ENCODE assay signal across 10 mouse cellular contexts in the genomic region with DNA sequence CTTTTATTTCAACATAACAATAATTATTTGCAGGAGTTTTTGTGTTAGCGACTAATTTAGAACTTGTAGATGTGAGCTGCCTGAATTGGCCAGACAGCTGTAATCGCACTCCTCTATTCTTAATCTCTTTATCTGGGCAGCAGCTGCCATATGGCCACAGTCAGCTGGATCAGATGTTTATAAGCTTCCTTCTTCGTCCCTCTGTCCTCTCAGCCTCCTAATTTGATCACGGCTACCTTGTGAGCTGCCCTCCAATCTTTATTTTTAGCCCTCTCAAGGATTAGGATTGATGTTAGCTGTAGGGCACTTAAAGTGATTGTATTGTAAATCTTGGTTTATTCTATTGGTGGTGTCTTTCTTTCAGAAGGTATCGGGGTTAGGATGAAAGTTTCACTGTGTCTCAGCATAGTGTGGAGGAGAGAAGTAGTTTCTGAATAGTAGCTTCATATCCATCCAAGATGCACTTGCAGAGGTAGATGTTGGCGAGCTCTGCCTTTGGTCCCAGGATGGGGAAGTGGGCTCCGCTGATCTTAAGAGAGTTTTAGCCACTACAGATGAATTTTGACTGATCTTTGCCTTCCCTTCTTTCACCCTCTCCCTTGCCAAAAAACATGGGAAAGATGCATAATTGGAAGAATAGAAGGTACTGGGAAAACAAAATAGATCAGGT. TPM values are rescaled to one million over a fixed set of nuclear protein-coding genes. Genes with fewer than 3 reads are reported as not detected.
A peak's percentile ranks its signal among the peaks of the same experiment; 100 is the strongest.
DNase-seq lines count a peak whose midpoint lies in the region; ATAC-seq and TF ChIP-seq lines count a peak whose summit lies in the region.
"Had no signal": no experiment of that assay in that cellular context is flagged by ENCODE, and none has a peak within 500 bp of the region (broad histone marks: within the 10 kb centered on the region; RNA-seq: fewer than 3 reads in every experiment).

No protein-coding gene starts in this region.

- 44% methylated on average over 7 of the region's 7 CpGs for WGBS in limb, embryonic 11.5 days
- 48% methylated on average over 7 of the region's 7 CpGs for WGBS in limb, embryonic 10.5 days
- 36% methylated on average over 7 of the region's 7 CpGs for WGBS in embryonic facial prominence, embryonic 13.5 days
- 29% methylated on average over 7 of the region's 7 CpGs for WGBS in hindbrain, postnatal 0 days
- 41% methylated on average over 7 of the region's 7 CpGs for WGBS in lung, adult 2 months

- no peaks in the 10 kb centered on the region for H3K9me3 ChIP-seq in limb, embryonic 11.5 days (ENCODE audit: control insufficient read depth, low read length)
- H3K9me3 ChIP-seq in limb, embryonic 10.5 days (replicated peaks) = no peaks in the 10 kb centered on the region
- H3K9me3 ChIP-seq in embryonic facial prominence, embryonic 13.5 days = no peaks in the 10 kb centered on the region
- H3K9me3 ChIP-seq in hindbrain, postnatal 0 days (ENCODE audit: low read length) = no peaks in the 10 kb centered on the region
- H3K9me3 ChIP-seq: heart, embryonic 10.5 days had no signal

- TF ChIP-seq CTCF in hindbrain, postnatal 0 days (IDR thresholded peaks at IDR 0.05; ENCODE audit: low read depth) = no peak
- TF ChIP-seq CTCF in lung, adult 2 months (IDR thresholded peaks at IDR 0.05; ENCODE audit: insufficient read depth, low read length) = no peak

- peaks cover 25% of the 10 kb centered on the region for H3K4me1 ChIP-seq in limb, embryonic 11.5 days (ENCODE audit: control insufficient read depth, insufficient read depth, low read length)
- peaks cover 49% of the 10 kb centered on the region for H3K4me1 ChIP-seq in limb, embryonic 10.5 days
- peaks cover 55% of the 10 kb centered on the region for H3K4me1 ChIP-seq in embryonic facial prominence, embryonic 13.5 days
- H3K4me1 ChIP-seq in hindbrain, postnatal 0 days (ENCODE audit: insufficient read depth, low read length) = 0 out of 2 replicates have a peak, but pooled peaks cover 4% of the 10 kb centered on the region
- peaks cover 11% of the 10 kb centered on the region for H3K4me1 ChIP-seq in lung, adult 2 months (ENCODE audit: control insufficient read depth, insufficient read depth, low read length)

- H3K9ac ChIP-seq in limb, embryonic 11.5 days (ENCODE audit: low read length) = no peak overlapping the region
- H3K9ac ChIP-seq in embryonic facial prominence, embryonic 13.5 days = no peak overlapping the region
- H3K9ac ChIP-seq in hindbrain, postnatal 0 days (replicated peaks; ENCODE audit: low read length) = peak overlapping the region; percentile 81

- no peak overlapping the region for H3K27ac ChIP-seq in limb, embryonic 11.5 days (replicated peaks; ENCODE audit: low read depth, low read length)
- no peak overlapping the region for H3K27ac ChIP-seq in limb, embryonic 10.5 days
- H3K27ac ChIP-seq in embryonic facial prominence, embryonic 13.5 days = no peak overlapping the region
- H3K27ac ChIP-seq in hindbrain, postnatal 0 days = peak overlapping the region; percentile 95
- H3K27ac ChIP-seq: heart, embryonic 10.5 days had no signal

- H3K27me3 ChIP-seq in limb, embryonic 11.5 days (ENCODE audit: control insufficient read depth, insufficient read depth, low read length) = no peaks in the 10 kb centered on the region
- H3K27me3 ChIP-seq in limb, embryonic 10.5 days (ENCODE audit: low read depth, poor library complexity, severe bottlenecking) = no peaks in the 10 kb centered on the region
- H3K27me3 ChIP-seq in embryonic facial prominence, embryonic 13.5 days = peaks cover 5% of the 10 kb centered on the region; the same call in 1 of the 2 replicates
- H3K27me3 ChIP-seq in hindbrain, postnatal 0 days (ENCODE audit: insufficient read depth, low read length) = no peaks in the 10 kb centered on the region
- H3K27me3 ChIP-seq: Patski had no signal

- no peak for TF ChIP-seq POLR2A in lung, adult 2 months (IDR thresholded peaks at IDR 0.05; ENCODE audit: borderline replicate concordance, extremely low read depth, low read depth, low read length)

- no peak overlapping the region for H3K4me3 ChIP-seq in limb, embryonic 11.5 days (ENCODE audit: low read depth, low read length)
- H3K4me3 ChIP-seq in limb, embryonic 10.5 days = no peak overlapping the region
- H3K4me3 ChIP-seq in embryonic facial prominence, embryonic 13.5 days = peak overlapping the region; percentile 26
- peak overlapping the region; percentile 85 for H3K4me3 ChIP-seq in hindbrain, postnatal 0 days (ENCODE audit: low read length)
- H3K4me3 ChIP-seq in lung, adult 2 months (replicated peaks; ENCODE audit: extremely low read depth, low read depth, low read length) = no peak overlapping the region
- H3K4me3 ChIP-seq: heart, embryonic 10.5 days had no signal

- ATAC-seq in limb, embryonic 11.5 days (ENCODE audit: insufficient number of reproducible peaks, low FRiP score, low TSS enrichment, low read depth) = no peak
- no peak for ATAC-seq in embryonic facial prominence, embryonic 13.5 days (ENCODE audit: insufficient number of reproducible peaks, insufficient read depth, low FRiP score, low TSS enrichment, low read depth)
- no peak for ATAC-seq in hindbrain, postnatal 0 days
- ATAC-seq: Patski had no signal

- H3K36me3 ChIP-seq in limb, embryonic 11.5 days (ENCODE audit: control insufficient read depth, insufficient read depth, low read length) = peaks cover 6% of the 10 kb centered on the region
- peaks cover 22% of the 10 kb centered on the region for H3K36me3 ChIP-seq in limb, embryonic 10.5 days
- H3K36me3 ChIP-seq in embryonic facial prominence, embryonic 13.5 days = peaks cover 14% of the 10 kb centered on the region
- peaks cover 8% of the 10 kb centered on the region for H3K36me3 ChIP-seq in hindbrain, postnatal 0 days (ENCODE audit: insufficient read depth, low read length)

- DNase-seq in limb, embryonic 11.5 days (ENCODE audit: low spot score) = no peak
- no peak for DNase-seq in limb, embryonic 10.5 days (ENCODE audit: low spot score)
- DNase-seq in hindbrain, postnatal 0 days (ENCODE audit: low spot score) = peak; percentile 42
- peak; percentile 43 for DNase-seq in retina, postnatal 7 days (ENCODE audit: low read depth, low spot score)
- DNase-seq in urinary bladder, adult 18-20 months (ENCODE audit: low spot score in 2 of 2) = no peak
- no peak for DNase-seq in lung, adult 2 months
- DNase-seq in spleen, postnatal 14 days (ENCODE audit: low spot score in 2 of 2) = no peak

- H3K4me2 ChIP-seq in limb, embryonic 11.5 days (ENCODE audit: low read depth, severe bottlenecking) = peak overlapping the region; percentile 4; the same call in 1 of the 2 replicates
- H3K4me2 ChIP-seq in embryonic facial prominence, embryonic 13.5 days = peak overlapping the region; percentile 87
- peak overlapping the region; percentile 76 for H3K4me2 ChIP-seq in hindbrain, postnatal 0 days (ENCODE audit: low read depth, low read length)

RNA-seq across cellular contexts. Expression of gene Zbtb18, which starts 3.4 kb away (rescaled TPM):
- 1.6 and 2.0 TPM in 2 replicates for polyA plus RNA-seq in limb, embryonic 11.5 days (2014; fragmentation: Nextera tagmentation; extraction: Ambion mirVana)
- polyA plus RNA-seq in limb, embryonic 10.5 days (2016; fragmentation: Nextera tagmentation; extraction: Ambion mirVana) = 0.99 and 1.0 TPM in 2 replicates
- 2.5 and 3.9 TPM in 2 replicates for polyA plus RNA-seq in embryonic facial prominence, embryonic 13.5 days (2015; fragmentation: Nextera tagmentation; extraction: Ambion mirVana)
- 112 and 114 TPM in 2 replicates for total RNA-seq in hindbrain, postnatal 0 days (2014; rRNA removed)
- 45.6 and 47.3 TPM in 2 replicates for polyA plus RNA-seq in hindbrain, postnatal 0 days (2015; fragmentation: Nextera tagmentation; extraction: Ambion mirVana)
- polyA plus RNA-seq in lung, adult 2 months (2012; rRNA removed) = 10.5 and 18.0 TPM in 2 replicates

Comparison
In these comparisons a context has a peak if more than half of its experiments do, and no peak if none do; other contexts are left out.
1. DNase-seq: peak in hindbrain, postnatal 0 days (single experiment) and retina, postnatal 7 days (single experiment); none in limb, embryonic 11.5 days (single experiment), limb, embryonic 10.5 days (single experiment), urinary bladder, adult 18-20 months (0 of 2), lung, adult 2 months (single experiment) and spleen, postnatal 14 days (0 of 2).
2. H3K4me2 ChIP-seq: peak in every context shown above with its lines; median percentile 87 in embryonic facial prominence, embryonic 13.5 days; 76 in hindbrain, postnatal 0 days; 4 in limb, embryonic 11.5 days.
3. H3K4me3 ChIP-seq: peak in embryonic facial prominence, embryonic 13.5 days (single experiment) and hindbrain, postnatal 0 days (single experiment); none in limb, embryonic 11.5 days (single experiment), limb, embryonic 10.5 days (single experiment) and lung, adult 2 months (single experiment).